Comparison of ENCODE assay signal across 18 mouse cellular contexts in the genomic region with DNA sequence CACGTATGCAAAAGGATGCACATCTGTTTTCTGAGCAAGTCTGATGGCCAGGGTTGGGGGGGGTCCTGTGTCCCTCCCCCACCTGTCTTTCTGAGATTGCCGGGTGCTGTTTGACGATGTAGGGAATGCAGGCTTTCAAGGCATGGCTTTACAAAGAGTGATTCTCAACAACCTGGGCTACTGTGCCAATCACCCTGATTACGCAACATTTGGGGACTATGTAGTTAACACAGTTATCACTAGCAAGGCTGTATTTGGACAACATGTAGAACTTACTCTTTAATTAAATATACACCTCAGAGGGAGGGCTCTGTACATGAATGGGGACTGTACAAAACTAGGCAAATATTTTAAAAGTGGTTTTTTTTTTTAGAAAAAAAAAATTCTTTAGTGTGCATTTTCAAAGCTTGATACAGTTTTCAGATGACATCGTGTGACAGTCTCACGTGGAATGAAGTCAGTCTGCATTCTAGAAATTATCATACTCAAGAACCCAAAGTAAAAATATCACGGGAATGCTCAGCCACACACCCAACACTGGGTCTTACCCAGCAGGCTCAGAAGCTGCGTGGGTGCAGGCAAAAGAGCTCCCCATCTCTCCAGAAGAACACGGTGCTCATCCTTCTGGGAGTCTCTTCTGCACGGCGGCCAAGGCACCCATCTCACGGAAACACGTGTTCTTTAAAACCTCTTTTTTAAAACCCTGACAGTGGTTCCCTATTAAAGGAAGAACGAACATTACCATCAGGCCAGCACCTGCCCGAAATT. TPM values are rescaled to one million over a fixed set of nuclear protein-coding genes. Genes with fewer than 3 reads are reported as not detected.
DNase-seq lines count a peak whose midpoint lies in the region; ATAC-seq and TF ChIP-seq lines count a peak whose summit lies in the region.
"Had no signal": no experiment of that assay in that cellular context is flagged by ENCODE, and none has a peak within 500 bp of the region (broad histone marks: within the 10 kb centered on the region; RNA-seq: fewer than 3 reads in every experiment).

No protein-coding gene starts in this region.

- no peaks in the 10 kb centered on the region for H3K4me1 ChIP-seq in midbrain, embryonic 14.5 days (ENCODE audit: control insufficient read depth, insufficient read depth, low read length)
- H3K4me1 ChIP-seq: limb, embryonic 12.5 days; midbrain, embryonic 15.5 days; stomach, embryonic 15.5 days had no signal

- peak; percentile 93 for DNase-seq in right cerebral cortex, adult 18-20 months
- DNase-seq in right cerebral cortex, postnatal 4 days = no peak
- peak; percentile 88 for DNase-seq in layer of hippocampus, adult 9-11 months
- no peak for DNase-seq in midbrain, embryonic 14.5 days
- DNase-seq in kidney, postnatal 14 days = no peak
- DNase-seq in kidney, postnatal 10 days = no peak
- no peak for DNase-seq in spleen, adult 12 weeks (ENCODE audit: low spot score)
- DNase-seq: cerebellum, postnatal 10 days; gastrocnemius, postnatal 25 days; kidney, adult 8-10 months; kidney, postnatal 4 days had no signal

- no peak overlapping the region for H3K9ac ChIP-seq in midbrain, embryonic 14.5 days (replicated peaks; ENCODE audit: low read length)
- H3K9ac ChIP-seq: forebrain, embryonic 15.5 days; limb, embryonic 12.5 days; liver, embryonic 15.5 days; midbrain, embryonic 15.5 days; stomach, embryonic 15.5 days had no signal

- no peak for ATAC-seq in midbrain, embryonic 14.5 days (ENCODE audit: low FRiP score, low TSS enrichment)
- ATAC-seq: forebrain, embryonic 15.5 days; lung, postnatal 0 days; midbrain, embryonic 15.5 days had no signal

- H3ac ChIP-seq in myocyte (ENCODE audit: control insufficient read depth, insufficient read length) = no peak overlapping the region

- H3K36me3 ChIP-seq in myocyte (ENCODE audit: control insufficient read depth, insufficient read depth) = no peaks in the 10 kb centered on the region
- H3K36me3 ChIP-seq in midbrain, embryonic 14.5 days (ENCODE audit: control insufficient read depth, insufficient read depth, low read length) = peaks cover 23% of the 10 kb centered on the region
- H3K36me3 ChIP-seq: stomach, embryonic 15.5 days had no signal

- H3K79me2 ChIP-seq in myocyte (ENCODE audit: control insufficient read depth, insufficient read depth) = no peaks in the 10 kb centered on the region

- H3K27ac ChIP-seq in midbrain, embryonic 14.5 days (replicated peaks; ENCODE audit: low read depth, low read length) = no peak overlapping the region
- H3K27ac ChIP-seq: forebrain, embryonic 15.5 days; limb, embryonic 12.5 days; liver, embryonic 15.5 days; midbrain, embryonic 15.5 days; stomach, embryonic 15.5 days had no signal

- H3K4me2 ChIP-seq in myocyte (ENCODE audit: low read depth) = no peak overlapping the region
- no peak overlapping the region for H3K4me2 ChIP-seq in midbrain, embryonic 14.5 days (ENCODE audit: low read length)
- H3K4me2 ChIP-seq: forebrain, embryonic 15.5 days; limb, embryonic 12.5 days; liver, embryonic 15.5 days; midbrain, embryonic 15.5 days; stomach, embryonic 15.5 days had no signal

- H3K9me3 ChIP-seq in midbrain, embryonic 14.5 days (ENCODE audit: control insufficient read depth, low read length) = no peaks in the 10 kb centered on the region
- H3K9me3 ChIP-seq: forebrain, embryonic 15.5 days; limb, embryonic 12.5 days; liver, embryonic 15.5 days; midbrain, embryonic 15.5 days; stomach, embryonic 15.5 days had no signal

- WGBS in midbrain, embryonic 14.5 days = 94% methylated on average over 15 of the region's 15 CpGs

- TF ChIP-seq POLR2A in myocyte (IDR thresholded peaks at IDR 0.05; ENCODE audit: insufficient read length, low read depth) = no peak

- no peak overlapping the region for H3K4me3 ChIP-seq in myocyte
- H3K4me3 ChIP-seq in midbrain, embryonic 14.5 days (replicated peaks; ENCODE audit: low read depth, low read length) = no peak overlapping the region
- H3K4me3 ChIP-seq: forebrain, embryonic 15.5 days; limb, embryonic 12.5 days; liver, embryonic 15.5 days; midbrain, embryonic 15.5 days; stomach, embryonic 15.5 days had no signal

- no peaks in the 10 kb centered on the region for H3K27me3 ChIP-seq in myocyte (ENCODE audit: control insufficient read depth, insufficient read depth, insufficient read length)
- H3K27me3 ChIP-seq in midbrain, embryonic 14.5 days (ENCODE audit: control insufficient read depth, insufficient read depth, low read length) = no peaks in the 10 kb centered on the region
- H3K27me3 ChIP-seq: forebrain, embryonic 15.5 days; limb, embryonic 12.5 days; liver, embryonic 15.5 days; midbrain, embryonic 15.5 days; stomach, embryonic 15.5 days had no signal

TF ChIP-seq in myocyte, 11 proteins besides CTCF, POLR2A, EP300 and RAD21:
- TF ChIP-seq POLR2AphosphoS2 (IDR thresholded peaks at IDR 0.05; ENCODE audit: insufficient read length, low read depth) (no peak), CEBPB (IDR thresholded peaks at IDR 0.05; ENCODE audit: insufficient read depth, poor library complexity, severe bottlenecking) (0 out of 2 replicates have a peak, but pooled peaks have one; percentile 51), E2F4 (IDR thresholded peaks at IDR 0.05; ENCODE audit: insufficient read depth) (no peak)

RNA-seq across cellular contexts. Expression of a gene that starts 19.2 kb away (rescaled TPM):
- polyA plus RNA-seq in myocyte (2012; fragmentation: generic; extraction: Trizol) = 2.3 TPM
- 4.5 and 4.6 TPM in 2 replicates for polyA plus RNA-seq in midbrain, embryonic 14.5 days (2014; fragmentation: Nextera tagmentation; extraction: Ambion mirVana)

RNA-seq across cellular contexts. Expression of a gene that starts 35.0 kb away (rescaled TPM):
- 24.0 TPM for polyA plus RNA-seq in myocyte (2012; fragmentation: generic; extraction: Trizol)
- polyA plus RNA-seq in midbrain, embryonic 14.5 days (2014; fragmentation: Nextera tagmentation; extraction: Ambion mirVana) = 69.8 and 75.8 TPM in 2 replicates

RNA-seq across cellular contexts. Expression of a gene that starts 53.8 kb away (rescaled TPM):
- polyA plus RNA-seq in myocyte (2012; fragmentation: generic; extraction: Trizol) = 9,007 TPM
- polyA plus RNA-seq in midbrain, embryonic 14.5 days (2014; fragmentation: Nextera tagmentation; extraction: Ambion mirVana) = 3.7 and 5.5 TPM in 2 replicates

Comparison
In these comparisons a context has a peak if more than half of its experiments do, and no peak if none do; other contexts are left out.
1. DNase-seq: peak in right cerebral cortex, adult 18-20 months (single experiment) and layer of hippocampus, adult 9-11 months (single experiment); none in right cerebral cortex, postnatal 4 days (single experiment), midbrain, embryonic 14.5 days (single experiment), kidney, postnatal 14 days (single experiment), kidney, postnatal 10 days (single experiment) and spleen, adult 12 weeks (single experiment).
2. RNA of a gene that starts 53.8 kb away (polyA plus RNA-seq): 9,007 TPM in myocyte (single experiment); 3.7 to 5.5 TPM in midbrain, embryonic 14.5 days; every median in the first group is over 1,000 times any median in the second.